Mouse (Mus musculus): ENCODE data around the gene Slc17a7. TPM values are rescaled to one million over a fixed set of nuclear protein-coding genes. Genes with fewer than 3 reads are reported as not detected.

Slc17a7 gene
- polyA plus RNA-seq, 1 experiment from 2014 or later: 1.1 TPM

GRCm38 (mm10) chr7:45138403-45138802 lies 25.3 kb upstream of the Slc17a7 start:
- no peak for ATAC-seq
- Histone ChIP-seq H3K9me3 (replicated peaks; ENCODE audit: control insufficient read depth, low read length, poor library complexity, severe bottlenecking) (no peaks in the 10 kb centered on the region; the same call in 1 of the 2 replicates), H3K9ac (ENCODE audit: low read depth, low read length) (no peak overlapping the region), H3K27ac (ENCODE audit: low read length) (no peak overlapping the region), H3K4me1 (ENCODE audit: control insufficient read depth, insufficient read depth, low read length) (peaks cover 4% of the 10 kb centered on the region; the same call in 1 of the 2 replicates), H3K27me3 (ENCODE audit: control insufficient read depth, insufficient read depth, low read depth, low read length) (peaks cover 14% of the 10 kb centered on the region), H3K36me3 (ENCODE audit: control insufficient read depth, insufficient read depth, low read length) (0 out of 2 replicates have a peak, but pooled peaks cover 2% of the 10 kb centered on the region), H3K4me2 (ENCODE audit: low read length) (no peak overlapping the region), H3K4me3 (ENCODE audit: low read depth, low read length) (no peak overlapping the region)
- 65% methylated on average over 1 of the region's 1 CpGs for WGBS

GRCm38 (mm10) chr7:45139904-45140723 lies 23.6 kb upstream of the Slc17a7 start:
- H3K4me2 ChIP-seq (ENCODE audit: low read length): no peak overlapping the region
- peaks cover 4% of the 10 kb centered on the region; the same call in 1 of the 2 replicates for H3K4me1 ChIP-seq (ENCODE audit: control insufficient read depth, insufficient read depth, low read length)
- H3K4me3 ChIP-seq (ENCODE audit: low read depth, low read length): no peak overlapping the region
- WGBS: 82% methylated on average over 8 of the region's 8 CpGs
- ATAC-seq: no peak
- H3K9me3 ChIP-seq (replicated peaks; ENCODE audit: control insufficient read depth, low read length, poor library complexity, severe bottlenecking): no peaks in the 10 kb centered on the region
- H3K9ac ChIP-seq (ENCODE audit: low read depth, low read length): no peak overlapping the region
- H3K27me3 ChIP-seq (ENCODE audit: control insufficient read depth, insufficient read depth, low read depth, low read length): peaks cover 14% of the 10 kb centered on the region
- H3K36me3 ChIP-seq (ENCODE audit: control insufficient read depth, insufficient read depth, low read length): peaks cover 6% of the 10 kb centered on the region; the same call in 1 of the 2 replicates
- no peak overlapping the region for H3K27ac ChIP-seq (ENCODE audit: low read length)

GRCm38 (mm10) chr7:45141319-45141718 lies 22.4 kb upstream of the Slc17a7 start:
- Histone ChIP-seq H3K9ac (ENCODE audit: low read depth, low read length) (no peak overlapping the region), H3K4me1 (ENCODE audit: control insufficient read depth, insufficient read depth, low read length) (no peaks in the 10 kb centered on the region; the same call in 1 of the 2 replicates), H3K4me3 (ENCODE audit: low read depth, low read length) (no peak overlapping the region), H3K4me2 (ENCODE audit: low read length) (no peak overlapping the region), H3K36me3 (ENCODE audit: control insufficient read depth, insufficient read depth, low read length) (peaks cover 8% of the 10 kb centered on the region; the same call in 1 of the 2 replicates), H3K27me3 (ENCODE audit: control insufficient read depth, insufficient read depth, low read depth, low read length) (peaks cover 7% of the 10 kb centered on the region; the same call in 1 of the 2 replicates), H3K9me3 (replicated peaks; ENCODE audit: control insufficient read depth, low read length, poor library complexity, severe bottlenecking) (no peaks in the 10 kb centered on the region), H3K27ac (ENCODE audit: low read length) (no peak overlapping the region)
- ATAC-seq: no peak
- 91% methylated on average over 3 of the region's 3 CpGs for WGBS

- Histone ChIP-seq H3K36me3 (ENCODE audit: control insufficient read depth, insufficient read depth, low read length) (peaks cover 8% of the 10 kb centered on the region; the same call in 1 of the 2 replicates), H3K9me3 (replicated peaks; ENCODE audit: control insufficient read depth, low read length, poor library complexity, severe bottlenecking) (no peaks in the 10 kb centered on the region), H3K9ac (ENCODE audit: low read depth, low read length) (no peak overlapping the region), H3K27ac (ENCODE audit: low read length) (no peak overlapping the region), H3K4me3 (ENCODE audit: low read depth, low read length) (no peak overlapping the region), H3K4me2 (ENCODE audit: low read length) (no peak overlapping the region), H3K4me1 (ENCODE audit: control insufficient read depth, insufficient read depth, low read length) (no peaks in the 10 kb centered on the region), H3K27me3 (ENCODE audit: control insufficient read depth, insufficient read depth, low read depth, low read length) (peaks cover 7% of the 10 kb centered on the region; the same call in 1 of the 2 replicates)
- ATAC-seq: no peak
- WGBS: 88% methylated on average over 5 of the region's 5 CpGs
Measured at GRCm38 (mm10) chr7:45141914-45142313, 21.8 kb upstream of the Slc17a7 start.

- H3K4me3 ChIP-seq (ENCODE audit: low read depth, low read length): no peak overlapping the region
- no peaks in the 10 kb centered on the region for H3K4me1 ChIP-seq (ENCODE audit: control insufficient read depth, insufficient read depth, low read length)
- no peak overlapping the region for H3K27ac ChIP-seq (ENCODE audit: low read length)
- no peak overlapping the region for H3K9ac ChIP-seq (ENCODE audit: low read depth, low read length)
- H3K4me2 ChIP-seq (ENCODE audit: low read length): no peak overlapping the region
- no peaks in the 10 kb centered on the region for H3K27me3 ChIP-seq (ENCODE audit: control insufficient read depth, insufficient read depth, low read depth, low read length)
- no peak for ATAC-seq
- peaks cover 8% of the 10 kb centered on the region; the same call in 1 of the 2 replicates for H3K36me3 ChIP-seq (ENCODE audit: control insufficient read depth, insufficient read depth, low read length)
- WGBS: 88% methylated on average over 13 of the region's 13 CpGs
- H3K9me3 ChIP-seq (replicated peaks; ENCODE audit: control insufficient read depth, low read length, poor library complexity, severe bottlenecking): no peaks in the 10 kb centered on the region
Measured at GRCm38 (mm10) chr7:45144368-45145174, 19.2 kb upstream of the Slc17a7 start.

- H3K9me3 ChIP-seq (replicated peaks; ENCODE audit: control insufficient read depth, low read length, poor library complexity, severe bottlenecking): no peaks in the 10 kb centered on the region
- peaks cover 8% of the 10 kb centered on the region; the same call in 1 of the 2 replicates for H3K36me3 ChIP-seq (ENCODE audit: control insufficient read depth, insufficient read depth, low read length)
- WGBS: 94% methylated on average over 8 of the region's 8 CpGs
- no peak overlapping the region for H3K27ac ChIP-seq (ENCODE audit: low read length)
- H3K4me3 ChIP-seq (ENCODE audit: low read depth, low read length): no peak overlapping the region
- H3K4me2 ChIP-seq (ENCODE audit: low read length): no peak overlapping the region
- no peak overlapping the region for H3K9ac ChIP-seq (ENCODE audit: low read depth, low read length)
- no peak for ATAC-seq
- no peaks in the 10 kb centered on the region for H3K4me1 ChIP-seq (ENCODE audit: control insufficient read depth, insufficient read depth, low read length)
- H3K27me3 ChIP-seq (ENCODE audit: control insufficient read depth, insufficient read depth, low read depth, low read length): no peaks in the 10 kb centered on the region
Measured at GRCm38 (mm10) chr7:45145460-45145859, 18.3 kb upstream of the Slc17a7 start.

- Histone ChIP-seq H3K9me3 (replicated peaks; ENCODE audit: control insufficient read depth, low read length, poor library complexity, severe bottlenecking) (no peaks in the 10 kb centered on the region), H3K27ac (ENCODE audit: low read length) (no peak overlapping the region), H3K36me3 (ENCODE audit: control insufficient read depth, insufficient read depth, low read length) (peaks cover 8% of the 10 kb centered on the region; the same call in 1 of the 2 replicates), H3K4me2 (ENCODE audit: low read length) (no peak overlapping the region), H3K27me3 (ENCODE audit: control insufficient read depth, insufficient read depth, low read depth, low read length) (no peaks in the 10 kb centered on the region), H3K4me3 (ENCODE audit: low read depth, low read length) (no peak overlapping the region), H3K4me1 (ENCODE audit: control insufficient read depth, insufficient read depth, low read length) (no peaks in the 10 kb centered on the region), H3K9ac (ENCODE audit: low read depth, low read length) (peak overlapping the region; percentile 17; the same call in 1 of the 2 replicates)
- 95% methylated on average over 11 of the region's 11 CpGs for WGBS
- no peak for ATAC-seq
Measured at GRCm38 (mm10) chr7:45147267-45147666, 16.5 kb upstream of the Slc17a7 start.

- Histone ChIP-seq H3K4me2 (ENCODE audit: low read length) (no peak overlapping the region), H3K4me3 (ENCODE audit: low read depth, low read length) (no peak overlapping the region), H3K4me1 (ENCODE audit: control insufficient read depth, insufficient read depth, low read length) (no peaks in the 10 kb centered on the region), H3K27ac (ENCODE audit: low read length) (no peak overlapping the region), H3K9ac (ENCODE audit: low read depth, low read length) (no peak overlapping the region), H3K27me3 (ENCODE audit: control insufficient read depth, insufficient read depth, low read depth, low read length) (no peaks in the 10 kb centered on the region), H3K36me3 (ENCODE audit: control insufficient read depth, insufficient read depth, low read length) (peaks cover 5% of the 10 kb centered on the region; the same call in 1 of the 2 replicates), H3K9me3 (replicated peaks; ENCODE audit: control insufficient read depth, low read length, poor library complexity, severe bottlenecking) (no peaks in the 10 kb centered on the region)
- 91% methylated on average over 11 of the region's 11 CpGs for WGBS
- ATAC-seq: no peak
Measured at GRCm38 (mm10) chr7:45147899-45148298, 15.8 kb upstream of the Slc17a7 start.

All from midbrain, embryonic 16.5 days (tissue).